Mouse (Mus musculus) testis, adult 2 months (tissue): ENCODE results near the gene Nme1.

Experiments
- CTCF ChIP-seq: fragments of 200-500 bp; IDR thresholded peaks from 2 replicates; pipeline ENCODE4 v1.5.1; 2012; ENCODE audit warnings: low read depth, mild to moderate bottlenecking, inconsistent platforms, low read length, moderate library complexity; ENCODE audit not compliant: control insufficient read depth, insufficient read depth, insufficient replicate concordance
- POLR2A ChIP-seq: fragments of 200-500 bp; IDR thresholded peaks from 2 replicates; pipeline ENCODE4 v1.6.1; 2012; ENCODE audit warnings: low read depth, mild to moderate bottlenecking, inconsistent platforms, low read length, moderate library complexity; ENCODE audit not compliant: control insufficient read depth

DNA sequence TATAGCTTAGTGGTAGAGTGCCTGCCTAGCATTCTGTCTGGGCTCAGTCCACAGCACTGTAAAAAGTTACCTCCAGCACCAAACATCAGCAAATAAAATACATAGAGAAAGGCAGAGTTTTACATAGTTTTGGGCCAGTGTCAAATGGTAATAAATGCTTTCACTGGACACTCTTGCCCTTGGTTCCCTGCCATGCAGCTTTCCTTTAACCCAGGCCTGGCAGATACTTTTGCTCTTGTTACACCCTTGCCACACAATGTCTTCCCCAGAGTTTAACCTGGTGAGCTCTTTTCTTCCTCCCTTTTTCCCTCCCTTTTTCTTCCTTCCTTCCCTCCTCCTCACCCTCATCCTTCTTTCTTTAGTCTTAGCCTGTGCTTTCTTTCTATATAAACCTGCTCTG is 31.0 kb upstream of the Nme1 start:
- TF ChIP-seq CTCF, result no peak
- no peak for TF ChIP-seq POLR2A
